Mouse (Mus musculus): ENCODE measurements around the gene Polr3g. TPM values are rescaled to one million over a fixed set of nuclear protein-coding genes. Genes with fewer than 3 reads are reported as not detected.

The Polr3g gene
- total and polyA plus RNA-seq, 3 experiments: 26.2 to 79.4 (median 36.8) TPM

DNA sequence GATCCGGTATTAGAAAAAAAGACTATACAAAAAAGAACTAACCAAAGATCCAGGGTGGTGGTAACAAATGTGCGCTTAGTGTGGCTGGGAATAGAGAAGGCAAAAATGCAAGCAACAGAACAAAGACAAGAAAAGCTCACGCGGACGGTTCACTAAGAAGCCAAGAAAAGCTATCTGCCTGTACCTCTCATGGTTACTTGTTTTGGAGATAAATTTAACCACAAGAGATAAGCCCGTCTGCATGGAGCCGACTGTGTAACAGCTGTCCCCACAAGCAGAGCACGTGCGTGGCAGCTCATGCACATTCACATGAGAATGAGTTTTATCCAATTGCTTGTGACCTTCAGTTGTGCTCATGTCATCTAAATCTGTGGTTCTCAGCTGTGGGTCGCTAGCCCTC lies 20.3 kb downstream of the Polr3g start:
- H3K79me2 ChIP-seq (ENCODE audit: control insufficient read depth, insufficient read depth, low read length, poor library complexity): no peaks in the 10 kb centered on the region
- no peaks in the 10 kb centered on the region for H3K9me3 ChIP-seq (replicated peaks; ENCODE audit: insufficient read depth, low read length)
- H3K9ac ChIP-seq (ENCODE audit: control insufficient read depth, low read depth, low read length, poor library complexity, severe bottlenecking): peak overlapping the region; percentile 45
- DNase-seq (ENCODE audit: low read depth, low spot score): peak; percentile 81
- peak overlapping the region; percentile 76 for H3K27ac ChIP-seq (ENCODE audit: control insufficient read depth, low read depth, low read length)
- H3K4me3 ChIP-seq (ENCODE audit: control insufficient read depth in 1 of 2, insufficient read depth in 1 of 2, low read depth in 2 of 2, low read length in 2 of 2): no peak overlapping the region
- TF ChIP-seq CHD2 (IDR thresholded peaks at IDR 0.05; ENCODE audit: low read length) (no peak), SMC3 (IDR thresholded peaks at IDR 0.05; ENCODE audit: low read depth, low read length) (0 out of 2 replicates have a peak, but pooled peaks have one; percentile 4), TAL1 (IDR thresholded peaks at IDR 0.05; ENCODE audit: low read length) (peak; percentile 73), MXI1 (IDR thresholded peaks at IDR 0.05; ENCODE audit: low read depth, low read length) (peak; percentile 100), MEF2A (IDR thresholded peaks at IDR 0.05; ENCODE audit: extremely low read depth, insufficient replicate concordance, low read depth, low read length, poor library complexity, severe bottlenecking) (peak; percentile 87), NELFE (IDR thresholded peaks at IDR 0.05; ENCODE audit: low read depth, low read length) (no peak), MAFK (IDR thresholded peaks at IDR 0.05; ENCODE audit: borderline replicate concordance, low read depth, low read length) (peak; percentile 91), USF1 (IDR thresholded peaks at IDR 0.05; ENCODE audit: low read depth, low read length) (peak; percentile 72), MYB (IDR thresholded peaks at IDR 0.05; ENCODE audit: low read depth, low read length) (peak; percentile 52; the same call in 1 of the 2 replicates), BHLHE40 (IDR thresholded peaks at IDR 0.05; ENCODE audit: borderline replicate concordance, low read depth, low read length) (peak; percentile 100), HCFC1 (IDR thresholded peaks at IDR 0.05; ENCODE audit: low read depth, low read length) (0 out of 2 replicates have a peak, but pooled peaks have one; percentile 14), NRF1 (IDR thresholded peaks at IDR 0.05; ENCODE audit: insufficient read depth, low read depth, low read length, poor library complexity, severe bottlenecking) (no peak), RCOR1 (IDR thresholded peaks at IDR 0.05; ENCODE audit: low read depth, low read length) (peak; percentile 95), EP300 (IDR thresholded peaks at IDR 0.05; ENCODE audit: low read depth in 1 of 2, low read length in 2 of 2) (peak; percentile 94 to 96), POLR2AphosphoS5 (IDR thresholded peaks at IDR 0.05; ENCODE audit: borderline replicate concordance, low read depth, low read length) (no peak), JUND (IDR thresholded peaks at IDR 0.05; ENCODE audit: low read depth, low read length) (0 out of 2 replicates have a peak, but pooled peaks have one; percentile 31), POLR2A (IDR thresholded peaks at IDR 0.05; ENCODE audit: control insufficient read depth in 1 of 2, insufficient read depth in 1 of 2, low read depth in 1 of 2, low read length in 2 of 2, poor library complexity in 1 of 2) (no peak), ETS1 (IDR thresholded peaks at IDR 0.05; ENCODE audit: low read depth, low read length) (peak; percentile 100), RAD21 (IDR thresholded peaks at IDR 0.05; ENCODE audit: low read depth, low read length) (no peak), TCF12 (IDR thresholded peaks at IDR 0.05; ENCODE audit: low read depth, low read length) (peak; percentile 97), GATA1 (IDR thresholded peaks at IDR 0.05; ENCODE audit: low read depth, low read length) (peak; percentile 98), MYC (IDR thresholded peaks at IDR 0.05; ENCODE audit: low read depth, low read length) (peak; percentile 100), MAX (IDR thresholded peaks at IDR 0.05; ENCODE audit: low read length) (peak; percentile 100), ZKSCAN1 (IDR thresholded peaks at IDR 0.05; ENCODE audit: low read depth, low read length) (peak; percentile 85), CTCF (IDR thresholded peaks at IDR 0.05 in 2 of 3, conservative IDR thresholded peaks at IDR 0.05 in 1 of 3; ENCODE audit: control insufficient read depth in 1 of 3, insufficient read depth in 1 of 3, low read depth in 2 of 3, low read length in 3 of 3, poor library complexity in 1 of 3, severe bottlenecking in 1 of 3) (no peak), SIN3A (IDR thresholded peaks at IDR 0.05; ENCODE audit: low read length) (peak; percentile 100), ZC3H11A (IDR thresholded peaks at IDR 0.05; ENCODE audit: low read depth, low read length) (no peak)
- H3K27me3 ChIP-seq (ENCODE audit: control insufficient read depth in 1 of 2, insufficient read depth in 2 of 2, low read length in 2 of 2): no peaks in the 10 kb centered on the region
- H3K4me1 ChIP-seq (ENCODE audit: control insufficient read depth in 1 of 2, insufficient read depth in 2 of 2, low read length in 2 of 2): peaks cover 12 to 21% of the 10 kb centered on the region in 2 experiments
- H3K36me3 ChIP-seq (ENCODE audit: control insufficient read depth in 1 of 2, insufficient read depth in 2 of 2, low read length in 2 of 2): peaks cover 15 to 25% of the 10 kb centered on the region in 2 experiments
